Mouse (Mus musculus) monocyte, adult 2 months (primary cell): Measurements from ENCODE around the gene Mettl8.

Experiments used
- DNase-seq, 2 experiments: peaks; one replicate each; pipeline ENCODE4 v3.0.0; 2022; ENCODE audit warnings: low spot score in 2 of 2, low read depth in 1 of 2

Mettl8 gene

DNA sequence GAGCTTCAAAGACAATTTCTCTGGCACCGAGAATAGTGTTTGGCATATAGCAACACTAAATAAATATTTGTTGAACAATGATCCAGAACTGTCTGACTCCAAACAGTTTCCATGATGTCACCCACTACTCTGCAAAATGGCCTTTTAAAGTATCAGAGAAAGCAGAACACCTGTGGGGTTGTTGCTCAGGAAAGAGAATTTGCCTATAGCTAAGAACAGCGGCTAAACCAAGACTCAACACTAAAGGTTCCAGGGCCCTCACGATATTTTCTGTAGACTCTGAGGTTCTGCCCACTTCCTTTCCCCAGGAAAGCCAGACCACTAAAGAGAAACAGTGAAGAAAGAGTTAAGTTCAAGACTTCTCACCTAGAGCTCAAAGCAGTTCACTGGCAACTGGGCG, 122.4 kb downstream of the Mettl8 start:
- DNase-seq: no peak

DNA sequence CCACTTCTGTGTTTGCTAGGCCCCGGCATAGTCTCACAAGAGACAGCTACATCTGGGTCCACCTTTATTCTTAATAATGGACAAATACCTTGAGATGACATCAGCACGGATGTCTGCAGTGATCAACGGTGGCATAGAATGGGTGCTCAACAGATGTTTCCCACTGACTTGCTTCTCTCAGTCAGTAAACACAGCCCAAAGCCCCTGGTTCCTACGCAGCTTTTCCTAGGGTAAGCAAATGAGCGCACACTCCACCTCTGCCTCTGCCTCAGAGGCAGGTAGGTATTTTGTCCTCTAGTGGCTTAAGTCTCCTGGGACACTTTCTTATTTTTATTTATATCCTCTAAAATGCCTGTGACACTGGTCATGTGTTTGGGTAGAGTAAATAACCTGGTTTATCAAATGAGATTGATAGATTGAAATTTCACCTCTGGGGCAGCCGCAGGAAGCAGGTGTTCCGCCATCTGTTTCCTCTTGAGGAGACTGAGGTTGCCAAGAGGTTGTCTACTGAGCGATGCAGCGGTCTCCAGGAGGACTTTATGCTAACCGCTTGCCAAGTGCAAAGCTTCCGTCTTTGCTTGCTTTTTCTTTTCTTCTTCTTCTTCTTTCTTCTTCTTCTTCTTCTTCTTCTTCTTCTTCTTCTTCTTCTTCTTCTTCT, 124.6 kb downstream of the Mettl8 start:
- DNase-seq: no peak

- no peak for DNase-seq
Observed at GRCm38 (mm10) chr2:70929714-70930113, 125.7 kb downstream of the Mettl8 start.

- no peak for DNase-seq
Observed at GRCm38 (mm10) chr2:70924049-70924448, 131.3 kb downstream of the Mettl8 start.

GRCm38 (mm10) chr2:70922814-70923213, 132.6 kb downstream of the Mettl8 start:
- DNase-seq: no peak

GRCm38 (mm10) chr2:70920937-70921596, 134.3 kb downstream of the Mettl8 start:
- no peak for DNase-seq

DNA sequence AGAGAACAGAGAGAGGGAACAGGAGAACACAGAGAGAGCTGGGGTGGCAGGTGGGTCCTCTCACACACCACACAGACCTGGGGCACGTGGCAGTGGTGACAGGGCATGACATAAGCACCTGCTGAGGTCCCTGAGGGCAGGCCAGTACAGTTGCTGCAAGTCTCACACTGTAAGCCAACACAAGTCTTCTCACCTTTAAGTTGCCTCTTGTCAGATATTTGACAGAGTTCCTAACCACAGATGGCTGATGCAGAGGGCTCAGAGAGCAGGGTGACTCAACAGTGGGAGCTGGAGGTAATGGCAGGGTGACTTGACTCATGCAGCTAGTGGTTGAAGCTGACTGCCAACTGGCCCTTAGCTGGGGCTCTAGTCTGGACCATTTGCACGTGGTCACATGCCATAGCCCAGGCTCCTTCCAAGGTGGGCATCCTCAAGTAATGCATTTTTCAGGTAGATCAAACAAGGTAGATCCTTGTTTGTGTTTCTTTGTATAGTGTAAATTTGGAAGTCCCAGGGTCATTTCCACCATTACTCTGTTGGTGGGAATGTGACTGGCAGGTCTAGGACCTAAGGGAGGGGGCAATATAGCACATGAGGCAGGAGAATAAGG, 135.4 kb downstream of the Mettl8 start:
- no peak for DNase-seq

- DNase-seq: no peak
Observed at GRCm38 (mm10) chr2:70918516-70918915, 136.9 kb downstream of the Mettl8 start.
